Mouse (Mus musculus) heart, embryonic 14.5 days (tissue): ENCODE results near the gene Rbms3. TPM values are rescaled to one million over a fixed set of nuclear protein-coding genes. Genes with fewer than 3 reads are reported as not detected.

Experiments
- ATAC-seq: fragments of 200-750 bp; cut with Nextera tagmentation; 2 replicates; pipeline ENCODE4 v1.8.0; 2017; ENCODE audit warnings: low read depth, moderate TSS enrichment; ENCODE audit not compliant: insufficient number of reproducible peaks, insufficient read depth, low FRiP score
- H3K27ac ChIP-seq, 2 experiments: fragments of 200-500 bp in 1 of 2; fragments of 300-500 bp in 1 of 2; sonication (generic) in 1 of 2; replicated peaks in 1 of 2; 2 replicates each; pipeline ENCODE4 v1.5.1; 2012 to 2014; ENCODE audit warnings: low read depth in 2 of 2, low read length in 2 of 2, control low read depth in 1 of 2, mild to moderate bottlenecking in 1 of 2, mixed read lengths in 1 of 2; ENCODE audit not compliant: control insufficient read depth in 1 of 2, insufficient read depth in 1 of 2
- H3K27me3 ChIP-seq: fragments of 300-500 bp; sonication (generic); 2 replicates; pipeline ENCODE4 v1.6.1; 2014; ENCODE audit warnings: mild to moderate bottlenecking, low read length, control low read depth; ENCODE audit not compliant: control insufficient read depth, insufficient read depth
- H3K36me3 ChIP-seq: fragments of 300-500 bp; sonication (generic); 2 replicates; pipeline ENCODE4 v1.6.1; 2014; ENCODE audit warnings: mild to moderate bottlenecking, control low read depth, low read length, mixed read lengths; ENCODE audit not compliant: control insufficient read depth, insufficient read depth
- H3K4me1 ChIP-seq, 2 experiments: fragments of 200-500 bp in 1 of 2; fragments of 300-500 bp in 1 of 2; sonication (generic) in 1 of 2; 2 replicates each; pipeline ENCODE4 v1.6.1; 2012 to 2014; ENCODE audit warnings: low read length in 2 of 2, control low read depth in 1 of 2, mixed read lengths in 1 of 2; ENCODE audit not compliant: control insufficient read depth in 2 of 2, insufficient read depth in 2 of 2
- H3K4me2 ChIP-seq: fragments of 300-500 bp; sonication (generic); 2 replicates; pipeline ENCODE4 v1.6.1; 2014; ENCODE audit warnings: mild to moderate bottlenecking, low read length
- H3K4me3 ChIP-seq, 2 experiments: fragments of 200-500 bp in 1 of 2; fragments of 300-500 bp in 1 of 2; sonication (generic) in 1 of 2; 2 replicates each; pipeline ENCODE4 v1.5.1; 2012 to 2014; ENCODE audit warnings: low read length in 2 of 2, mild to moderate bottlenecking in 2 of 2, control low read depth in 1 of 2, low read depth in 1 of 2, moderate library complexity in 1 of 2; ENCODE audit not compliant: control insufficient read depth in 1 of 2, insufficient read depth in 1 of 2
- H3K9ac ChIP-seq: fragments of 300-500 bp; sonication (generic); 2 replicates; pipeline ENCODE4 v1.6.1; 2014; ENCODE audit warnings: mild to moderate bottlenecking, low read length
- H3K9me3 ChIP-seq: fragments of 300-500 bp; sonication (generic); 2 replicates; pipeline ENCODE4 v1.6.1; 2016; ENCODE audit warnings: low read length, control low read depth; ENCODE audit not compliant: control insufficient read depth
- WGBS: fragments of 180-500 bp; shearing (Covaris S2); extraction: QIAGEN DNeasy Blood & Tissue Kit; methylation state at CpG from one replicate; pipeline ENCODE4 v1.1.7; 2014; 5-methylcytosine and 5-hydroxymethylcytosine counted together
- polyA plus RNA-seq: library from polyadenylated mRNA; unstranded; fragments of >200 nt; fragmentation: Nextera tagmentation; extraction: Ambion mirVana; gene quantifications from 2 replicates; pipeline ENCODE4 v1.2.1, GENCODE M21; 2014

Gene Rbms3
- polyA plus RNA-seq, 1 experiment from 2014 or later: 39.4 TPM

- no peaks in the 10 kb centered on the region for H3K9me3 ChIP-seq
- H3K36me3 ChIP-seq: no peaks in the 10 kb centered on the region
- ATAC-seq: no peak
- no peak overlapping the region for H3K4me2 ChIP-seq
- no peak overlapping the region for H3K27ac ChIP-seq
- no peak overlapping the region for H3K9ac ChIP-seq
- WGBS: 60% methylated on average over 15 of the region's 15 CpGs
- H3K4me3 ChIP-seq: no peak overlapping the region
- no peaks in the 10 kb centered on the region for H3K27me3 ChIP-seq
- peaks cover 0 to 3% of the 10 kb centered on the region in 2 experiments; a peak in 1 of 4 replicates for H3K4me1 ChIP-seq
Observed at GRCm38 (mm10) chr9:116899403-116899802, 730.3 kb downstream of the Rbms3 start.

DNA sequence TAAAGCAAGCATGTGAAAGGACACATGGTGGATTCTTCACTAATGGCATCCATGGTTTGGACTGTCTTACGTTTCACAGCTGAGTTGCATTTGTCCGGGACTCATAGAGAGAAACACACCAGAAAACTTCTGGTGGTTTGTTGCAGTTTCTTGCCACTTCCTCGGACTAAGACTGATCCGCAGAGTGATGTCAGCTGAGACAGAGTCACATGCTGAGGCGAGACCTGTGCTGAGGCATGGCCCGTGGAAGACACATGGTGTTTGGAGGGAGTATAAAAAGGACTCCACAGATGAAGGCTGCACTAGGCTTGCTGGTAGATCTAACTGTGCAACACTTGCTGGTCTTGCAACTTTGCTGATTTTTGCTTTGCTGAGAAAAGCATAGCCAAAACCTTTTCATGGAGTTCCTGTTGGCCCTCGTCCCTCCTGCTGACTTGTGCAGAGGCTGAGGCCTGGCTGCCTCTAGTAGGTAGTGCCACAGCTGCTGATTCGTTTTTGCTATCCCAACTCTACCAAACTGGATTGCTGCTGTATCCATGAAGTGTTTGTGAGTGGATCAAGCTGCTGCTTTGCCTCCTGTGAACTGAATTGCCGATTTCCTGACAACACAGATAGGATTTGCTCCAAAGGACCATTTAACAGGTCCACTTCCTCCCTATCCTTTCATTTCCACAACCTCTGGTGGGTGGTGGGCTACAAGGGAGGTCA, 742.6 kb downstream of the Rbms3 start:
- H3K4me2 ChIP-seq: no peak overlapping the region
- H3K9ac ChIP-seq: no peak overlapping the region
- H3K27ac ChIP-seq: no peak overlapping the region
- H3K27me3 ChIP-seq: no peaks in the 10 kb centered on the region
- H3K4me3 ChIP-seq: no peak overlapping the region
- H3K9me3 ChIP-seq: no peaks in the 10 kb centered on the region
- 78% methylated on average over 9 of the region's 9 CpGs for WGBS
- H3K36me3 ChIP-seq: no peaks in the 10 kb centered on the region
- ATAC-seq: no peak
- H3K4me1 ChIP-seq: no peaks in the 10 kb centered on the region

GRCm38 (mm10) chr9:116885617-116886016, 744.1 kb downstream of the Rbms3 start:
- 0 out of 4 replicates have a peak, but pooled peaks cover 0 to 3% of the 10 kb centered on the region in 2 experiments for H3K4me1 ChIP-seq
- no peaks in the 10 kb centered on the region for H3K36me3 ChIP-seq
- no peaks in the 10 kb centered on the region for H3K27me3 ChIP-seq
- no peak overlapping the region for H3K9ac ChIP-seq
- H3K4me3 ChIP-seq: no peak overlapping the region
- H3K27ac ChIP-seq: no peak overlapping the region
- WGBS: 48% methylated on average over 5 of the region's 5 CpGs
- ATAC-seq: no peak
- no peaks in the 10 kb centered on the region for H3K9me3 ChIP-seq
- no peak overlapping the region for H3K4me2 ChIP-seq

DNA sequence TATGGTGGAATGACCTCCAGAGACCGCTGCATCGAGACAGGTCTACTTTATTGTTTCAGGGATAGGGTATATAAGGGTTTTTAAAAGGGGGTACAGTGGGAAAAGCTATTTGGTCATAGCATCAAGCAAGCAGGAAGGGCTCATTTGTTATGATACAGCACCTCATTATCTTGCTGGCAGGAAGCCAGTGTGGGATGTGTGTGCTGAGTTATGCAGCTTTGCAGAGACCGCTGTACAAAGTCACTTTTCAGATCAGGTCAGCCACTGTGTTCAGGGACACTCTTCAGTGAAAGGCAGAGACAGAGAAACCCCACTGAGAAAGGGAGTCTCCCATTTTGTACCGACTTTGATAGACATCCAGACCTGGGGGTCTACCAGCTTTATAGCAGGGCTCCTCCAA, 749.2 kb downstream of the Rbms3 start:
- peaks cover 0 to 15% of the 10 kb centered on the region in 2 experiments; a peak in 2 of 4 replicates for H3K4me1 ChIP-seq
- H3K27ac ChIP-seq: peak overlapping the region; percentile 24 to 70
- no peaks in the 10 kb centered on the region for H3K36me3 ChIP-seq
- H3K9ac ChIP-seq: no peak overlapping the region
- 0 out of 2 replicates have a peak, but pooled peaks have one; percentile 43 for ATAC-seq
- 51% methylated on average over 4 of the region's 4 CpGs for WGBS
- H3K4me2 ChIP-seq: no peak overlapping the region
- H3K27me3 ChIP-seq: no peaks in the 10 kb centered on the region
- 0 out of 2 replicates have a peak, but pooled peaks cover 4% of the 10 kb centered on the region for H3K9me3 ChIP-seq
- no peak overlapping the region for H3K4me3 ChIP-seq

- no peaks in the 10 kb centered on the region for H3K27me3 ChIP-seq
- peaks cover 0 to 18% of the 10 kb centered on the region in 2 experiments; a peak in 2 of 4 replicates for H3K4me1 ChIP-seq
- no peak for ATAC-seq
- 58% methylated on average over 10 of the region's 10 CpGs for WGBS
- 0 out of 2 replicates have a peak, but pooled peaks cover 4% of the 10 kb centered on the region for H3K9me3 ChIP-seq
- peak overlapping the region; percentile 24 to 70; a peak in 3 of 4 replicates for H3K27ac ChIP-seq
- H3K4me3 ChIP-seq: no peak overlapping the region
- H3K9ac ChIP-seq: no peak overlapping the region
- H3K4me2 ChIP-seq: no peak overlapping the region
- no peaks in the 10 kb centered on the region for H3K36me3 ChIP-seq
Observed at GRCm38 (mm10) chr9:116879600-116880457, 749.9 kb downstream of the Rbms3 start.

- H3K4me1 ChIP-seq: peaks cover 7 to 44% of the 10 kb centered on the region in 2 experiments
- H3K27ac ChIP-seq: no peak overlapping the region
Observed at GRCm38 (mm10) chr9:116876786-116877185, 752.9 kb downstream of the Rbms3 start.

DNA sequence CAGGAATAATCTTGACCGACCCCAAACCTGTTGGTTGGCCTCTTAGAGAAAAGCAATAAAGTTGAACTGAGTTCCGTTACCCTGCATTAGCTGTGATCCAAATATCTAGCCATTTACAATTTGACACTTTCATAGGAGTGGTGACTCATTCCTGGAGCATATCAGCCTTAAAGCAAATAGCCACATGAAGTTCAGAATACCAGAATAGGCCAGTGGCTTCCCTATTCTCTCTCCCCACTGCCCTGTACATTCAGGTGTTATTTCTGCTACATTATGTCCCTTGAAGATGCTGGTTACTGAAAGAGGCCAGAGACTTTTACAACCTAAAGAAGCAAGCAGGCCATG, 755.8 kb downstream of the Rbms3 start:
- Histone ChIP-seq H3K27me3 (no peaks in the 10 kb centered on the region), H3K27ac (peak overlapping the region; percentile 51 to 83), H3K4me3 (peak overlapping the region in 1 of 2 experiments; percentile 17; a peak in 2 of 4 replicates), H3K4me2 (peak overlapping the region; percentile 57), H3K9me3 (peaks cover 6% of the 10 kb centered on the region; the same call in 1 of the 2 replicates), H3K4me1 (peaks cover 7 to 29% of the 10 kb centered on the region in 2 experiments), H3K36me3 (no peaks in the 10 kb centered on the region), H3K9ac (peak overlapping the region; percentile 26; the same call in 1 of the 2 replicates)
- ATAC-seq: no peak
- WGBS: 27% methylated on average over 2 of the region's 2 CpGs

More at GRCm38 (mm10) chr9:116876786-116877185, 752.9 kb downstream of the Rbms3 start:
- H3K9me3 ChIP-seq: 0 out of 2 replicates have a peak, but pooled peaks cover 4% of the 10 kb centered on the region
- 75% methylated on average over 3 of the region's 3 CpGs for WGBS
- H3K27me3 ChIP-seq: no peaks in the 10 kb centered on the region
- no peak overlapping the region for H3K4me3 ChIP-seq
- no peak overlapping the region for H3K4me2 ChIP-seq
- H3K36me3 ChIP-seq: no peaks in the 10 kb centered on the region
- ATAC-seq: no peak
- no peak overlapping the region for H3K9ac ChIP-seq
